Mouse (Mus musculus): Measurements from ENCODE around the gene Tspan32.

Gene Tspan32

GRCm38 (mm10) chr7:143054612-143054965 lies 49.7 kb downstream of the Tspan32 start:
- DNase-seq (ENCODE audit: low spot score in 2 of 2), result no peak

GRCm38 (mm10) chr7:143055001-143055400 lies 50.2 kb downstream of the Tspan32 start:
- no peak for DNase-seq (ENCODE audit: low spot score in 2 of 2)

GRCm38 (mm10) chr7:143055499-143056186 lies 50.8 kb downstream of the Tspan32 start:
- DNase-seq (ENCODE audit: low spot score in 2 of 2), result no peak

GRCm38 (mm10) chr7:143057023-143057422 lies 52.2 kb downstream of the Tspan32 start:
- DNase-seq (ENCODE audit: low spot score in 2 of 2), result no peak

DNA sequence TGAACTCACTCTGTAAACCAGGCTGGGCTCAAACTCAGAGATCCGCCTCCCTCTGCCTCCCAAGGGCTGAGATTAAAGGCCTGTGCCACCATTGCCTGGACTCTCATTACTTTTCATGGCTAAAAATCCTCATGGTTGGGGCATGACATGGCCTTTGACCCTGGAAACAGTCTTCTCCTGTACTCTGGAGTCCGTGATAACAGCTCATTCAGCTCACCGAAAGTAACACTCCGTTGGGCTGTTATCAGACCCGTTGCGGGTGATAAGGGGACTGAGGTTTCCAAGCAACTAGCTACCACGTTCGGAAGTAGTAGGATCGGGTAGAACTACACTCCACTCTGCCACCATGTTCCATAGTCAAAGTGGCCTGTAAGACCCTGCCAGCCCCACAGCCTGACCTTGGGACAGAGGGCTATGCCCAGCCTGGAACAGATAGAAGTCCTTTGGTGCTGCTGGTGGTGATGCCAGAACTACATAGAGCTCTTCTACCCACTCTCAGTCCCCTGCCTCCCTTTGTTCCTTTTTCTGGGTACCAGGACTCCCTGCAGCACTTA lies 52.9 kb downstream of the Tspan32 start:
- no peak for DNase-seq (ENCODE audit: low spot score in 2 of 2)

GRCm38 (mm10) chr7:143058221-143058697 lies 53.4 kb downstream of the Tspan32 start:
- no peak for DNase-seq (ENCODE audit: low spot score in 2 of 2)

- no peak for DNase-seq (ENCODE audit: low spot score in 2 of 2)
Observed at GRCm38 (mm10) chr7:143059202-143059870, 54.5 kb downstream of the Tspan32 start.

DNA sequence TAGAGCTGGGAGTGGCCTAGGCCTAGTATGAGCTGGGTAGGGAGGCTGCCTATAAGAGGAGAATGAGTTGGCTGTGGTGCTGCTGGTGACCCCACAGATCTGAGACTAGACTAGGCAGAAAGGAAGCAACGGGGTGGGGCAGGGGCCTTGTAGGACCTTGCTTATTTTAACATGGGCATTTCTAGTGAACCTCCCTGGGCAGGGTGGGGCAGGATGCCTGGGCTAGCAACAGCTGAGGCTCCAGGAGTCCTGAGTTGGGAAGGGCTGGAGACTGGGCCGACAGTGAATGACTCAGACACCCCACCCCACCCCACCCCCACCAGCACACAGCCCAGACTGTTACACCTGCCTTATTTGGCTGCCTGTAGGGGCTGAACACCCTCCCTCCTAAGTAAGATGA lies 57.9 kb downstream of the Tspan32 start:
- DNase-seq (ENCODE audit: low spot score in 2 of 2), result no peak

- DNase-seq (ENCODE audit: low spot score in 2 of 2), result no peak
Observed at GRCm38 (mm10) chr7:143064226-143064625, 59.4 kb downstream of the Tspan32 start.

DNA sequence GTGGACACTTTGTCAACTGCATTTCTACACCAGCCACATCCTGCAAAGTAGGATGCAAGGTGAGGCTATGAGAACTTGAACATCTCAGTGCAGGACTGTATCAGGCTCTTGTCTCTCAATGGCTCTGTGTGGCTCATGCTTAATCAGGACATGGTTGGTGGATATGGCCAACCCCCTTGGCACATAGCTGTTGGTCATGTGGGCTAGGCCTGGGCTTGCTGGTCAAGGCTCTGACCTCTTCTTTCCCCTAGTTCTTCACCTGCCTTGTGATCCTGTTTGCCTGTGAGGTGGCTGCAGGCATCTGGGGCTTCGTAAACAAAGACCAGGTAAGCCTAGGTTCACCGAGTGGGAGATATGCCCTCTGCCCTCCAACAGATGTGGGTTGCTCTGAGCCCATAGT lies 60.8 kb downstream of the Tspan32 start:
- no peak for DNase-seq (ENCODE audit: low spot score in 2 of 2)

- no peak for DNase-seq (ENCODE audit: low spot score in 2 of 2)
Observed at GRCm38 (mm10) chr7:143067469-143067868, 62.6 kb downstream of the Tspan32 start.

GRCm38 (mm10) chr7:143067897-143068296 lies 63.1 kb downstream of the Tspan32 start:
- no peak for DNase-seq (ENCODE audit: low spot score in 2 of 2)

DNA sequence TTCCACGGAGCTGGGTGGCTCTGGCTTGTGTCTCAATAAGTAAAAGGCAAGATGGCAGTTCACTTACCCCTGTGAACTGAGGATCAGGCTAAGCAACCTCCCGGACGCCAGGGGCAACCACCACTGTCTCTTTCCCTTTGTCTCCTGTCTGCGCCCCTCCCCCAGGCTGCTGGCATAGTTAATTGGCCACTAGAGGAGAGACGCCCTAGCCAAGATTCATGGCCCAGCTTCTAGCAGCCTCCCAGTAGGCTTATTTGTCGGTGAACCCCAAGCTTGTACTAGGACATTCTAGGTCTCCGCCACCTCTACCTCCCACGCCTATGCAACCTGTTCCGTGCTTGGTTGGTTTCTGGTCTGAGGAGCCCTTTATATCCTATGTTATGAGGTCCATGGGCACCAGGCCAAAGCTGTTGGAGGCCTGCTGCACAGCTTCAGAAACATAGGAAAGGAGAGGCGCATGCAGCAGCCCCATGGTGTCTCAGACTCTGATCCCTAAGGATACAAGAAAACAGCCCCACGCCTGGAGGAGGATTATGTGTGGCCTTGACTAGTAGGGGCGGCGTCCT lies 63.6 kb downstream of the Tspan32 start:
- DNase-seq (ENCODE audit: low spot score in 2 of 2), result no peak

- DNase-seq (ENCODE audit: low spot score in 2 of 2), result peak; percentile 92 to 94
Observed at GRCm38 (mm10) chr7:143068882-143069591, 64.2 kb downstream of the Tspan32 start, which contains the start of gene Tssc4. TSS of gene Tssc4 (plus strand) at chr7:143069249.

Data from spleen, postnatal 4 days (tissue).